Comparison of ENCODE assay signal across 21 mouse cellular contexts in the genomic region with DNA sequence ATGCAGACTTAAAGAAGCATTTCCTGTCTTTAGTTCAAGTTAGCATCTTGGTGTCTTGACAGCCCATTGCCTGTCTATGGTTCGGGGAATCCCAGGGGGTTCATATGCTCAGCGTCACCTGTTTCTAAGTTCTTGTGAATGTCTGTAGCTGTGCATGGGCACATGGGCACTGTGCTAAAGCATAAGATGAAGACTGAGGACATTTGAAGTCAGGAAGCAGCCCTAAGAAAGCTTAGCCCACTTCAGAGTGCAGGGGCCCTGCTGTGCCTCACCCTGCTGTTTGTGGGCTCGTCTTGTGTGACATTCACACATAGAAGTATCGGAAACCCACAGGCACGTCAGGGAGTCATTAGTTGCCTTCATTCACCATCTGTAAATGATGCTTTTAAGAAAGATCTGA.
"Had no signal": no experiment of that assay in that cellular context is flagged by ENCODE, and none has a peak within 500 bp of the region (broad histone marks: within the 10 kb centered on the region; RNA-seq: fewer than 3 reads in every experiment).

No protein-coding gene starts in this region.

- H3K27ac ChIP-seq: liver, embryonic 13.5 days; liver, embryonic 15.5 days; lung, embryonic 15.5 days; macrophage; midbrain, embryonic 10.5 days; midbrain, embryonic 13.5 days; neural tube, embryonic 13.5 days; neural tube, embryonic 15.5 days had no signal

- H3K4me1 ChIP-seq: liver, embryonic 13.5 days; liver, embryonic 15.5 days; lung, embryonic 15.5 days; midbrain, embryonic 10.5 days; midbrain, embryonic 13.5 days; neural tube, embryonic 15.5 days had no signal

- H3K27me3 ChIP-seq: liver, embryonic 13.5 days; liver, embryonic 15.5 days; lung, embryonic 15.5 days; midbrain, embryonic 13.5 days; neural tube, embryonic 13.5 days; neural tube, embryonic 15.5 days had no signal

- H3K9ac ChIP-seq: liver, embryonic 13.5 days; liver, embryonic 15.5 days; liver, postnatal 0 days; lung, embryonic 15.5 days; midbrain, embryonic 13.5 days; neural tube, embryonic 13.5 days; neural tube, embryonic 15.5 days had no signal

- H3K4me3 ChIP-seq: liver, embryonic 13.5 days; liver, embryonic 15.5 days; lung, embryonic 15.5 days; midbrain, embryonic 10.5 days; midbrain, embryonic 13.5 days; neural tube, embryonic 13.5 days; neural tube, embryonic 15.5 days had no signal

- H3K36me3 ChIP-seq: liver, embryonic 13.5 days; liver, embryonic 15.5 days; lung, embryonic 15.5 days; midbrain, embryonic 10.5 days; midbrain, embryonic 13.5 days; neural tube, embryonic 13.5 days; neural tube, embryonic 15.5 days had no signal

- H3K9me3 ChIP-seq: liver, embryonic 13.5 days; liver, embryonic 15.5 days; lung, embryonic 15.5 days; midbrain, embryonic 10.5 days; midbrain, embryonic 13.5 days; neural tube, embryonic 13.5 days; neural tube, embryonic 15.5 days had no signal

- H3K4me2 ChIP-seq: liver, embryonic 13.5 days; liver, embryonic 15.5 days; lung, embryonic 15.5 days; midbrain, embryonic 13.5 days; neural tube, embryonic 13.5 days; neural tube, embryonic 15.5 days had no signal

- DNase-seq: liver, embryonic 13.5 days; liver, postnatal 0 days; lung, adult 2 months; lung, postnatal 14 days; lung, postnatal 36 days; retina, postnatal 1 day; right cerebral cortex, adult 18-20 months; right cerebral cortex, postnatal 25 days; right cerebral cortex, postnatal 4 days; spleen, adult 18-20 months; thymus, adult 18-20 months; thymus, postnatal 25 days had no signal

- ATAC-seq: liver, postnatal 0 days; lung, postnatal 0 days; midbrain, embryonic 13.5 days; midbrain, embryonic 16.5 days had no signal
